Mouse (Mus musculus) small intestine, adult 2 months (tissue): ENCODE measurements at regions not wholly inside any gene's neighbourhood (a gene's known extent, or its start where the extent isn't known, plus 50 kb on each side); places are given as distances from the start of the nearest gene placed in this dataset.

Experiments
- CTCF ChIP-seq: fragments of 200-500 bp; IDR thresholded peaks from 2 replicates; pipeline ENCODE4 v1.5.1; 2012; ENCODE audit warnings: low read depth, mild to moderate bottlenecking, control low read depth, inconsistent platforms, low read length, moderate library complexity, mixed read lengths; ENCODE audit not compliant: insufficient replicate concordance, insufficient read length; ENCODE audit errors: extremely low read depth
- POLR2A ChIP-seq: fragments of 200-500 bp; IDR thresholded peaks from 2 replicates; pipeline ENCODE4 v1.6.1; 2012; ENCODE audit warnings: low read depth, mild to moderate bottlenecking, control low read depth, inconsistent platforms, low read length, moderate library complexity

DNA sequence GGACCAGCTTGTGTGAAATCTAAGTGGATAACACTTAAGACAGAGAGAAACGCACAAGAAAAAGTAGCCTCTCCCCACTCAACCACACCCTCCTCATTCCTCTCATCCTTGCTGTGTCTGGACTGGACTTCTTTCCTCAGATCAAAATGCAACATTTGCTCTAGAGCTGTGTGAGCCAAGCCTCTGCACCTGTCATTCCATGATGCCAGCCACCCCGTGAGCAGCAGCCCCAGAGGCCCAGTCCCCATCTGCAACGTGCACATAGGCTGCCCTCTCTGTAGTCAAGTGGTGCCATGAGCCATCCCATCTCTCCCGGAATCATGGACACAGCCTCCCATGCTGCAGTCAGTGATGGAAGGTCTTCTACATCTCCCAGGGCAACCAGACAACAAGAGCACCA is 55.1 kb upstream of the Gpc1 start:
- TF ChIP-seq CTCF, result no peak
- no peak for TF ChIP-seq POLR2A
